Mouse (Mus musculus): Measurements from ENCODE around the gene Krt5. TPM values are rescaled to one million over a fixed set of nuclear protein-coding genes. Genes with fewer than 3 reads are reported as not detected.

The Krt5 gene
- polyA plus RNA-seq (2015; fragmentation: Nextera tagmentation; extraction: Ambion mirVana), result 11.4 and 17.2 TPM in 2 replicates

GRCm38 (mm10) chr15:101712720-101713119 is at the start of gene Krt5:
Krt5 (minus strand) TSS chr15:101712898.
- Histone ChIP-seq H3K9ac (ENCODE audit: low read length) (no peak within 1 kb of the TSS), H3K27ac (ENCODE audit: low read length) (no peak within 1 kb of the TSS), H3K4me3 (ENCODE audit: low read length) (no peak within 1 kb of the TSS), H3K27me3 (ENCODE audit: control insufficient read depth, insufficient read depth, low read length) (no peaks in the 10 kb centered on the region; the same call in 1 of the 2 replicates), H3K9me3 (replicated peaks; ENCODE audit: control insufficient read depth, low read length) (no peaks in the 10 kb centered on the region), H3K4me1 (ENCODE audit: control insufficient read depth, insufficient read depth, low read length) (no peaks in the 10 kb centered on the region), H3K4me2 (ENCODE audit: low read depth, low read length) (no peak within 1 kb of the TSS), H3K36me3 (ENCODE audit: control insufficient read depth, insufficient read depth) (no peaks in the 10 kb centered on the region)
- ATAC-seq (replicated peaks; ENCODE audit: extremely low read depth, insufficient read depth, low FRiP score), result no peak
- 55% methylated on average over 13 of the region's 13 CpGs for WGBS

GRCm38 (mm10) chr15:101742711-101743110 is 30.0 kb upstream of the Krt5 start, which contains the start of gene Krt71:
Krt71 (minus strand) TSS chr15:101743109.
- Histone ChIP-seq H3K4me2 (ENCODE audit: low read depth, low read length) (no peak within 1 kb of the TSS), H3K4me1 (ENCODE audit: control insufficient read depth, insufficient read depth, low read length) (no peaks in the 10 kb centered on the region), H3K27me3 (ENCODE audit: control insufficient read depth, insufficient read depth, low read length) (peaks cover 13% of the 10 kb centered on the region; the same call in 1 of the 2 replicates), H3K9ac (ENCODE audit: low read length) (no peak within 1 kb of the TSS), H3K9me3 (replicated peaks; ENCODE audit: control insufficient read depth, low read length) (no peaks in the 10 kb centered on the region), H3K27ac (ENCODE audit: low read length) (no peak within 1 kb of the TSS), H3K36me3 (ENCODE audit: control insufficient read depth, insufficient read depth) (no peaks in the 10 kb centered on the region), H3K4me3 (ENCODE audit: low read length) (no peak within 1 kb of the TSS)
- no peak for ATAC-seq (replicated peaks; ENCODE audit: extremely low read depth, insufficient read depth, low FRiP score)
- WGBS, result 57% methylated on average over 14 of the region's 14 CpGs

GRCm38 (mm10) chr15:101737786-101738185 is 25.1 kb upstream of the Krt5 start:
- no peak overlapping the region for H3K4me2 ChIP-seq (ENCODE audit: low read depth, low read length)
- H3K27me3 ChIP-seq (ENCODE audit: control insufficient read depth, insufficient read depth, low read length), result peaks cover 6% of the 10 kb centered on the region; the same call in 1 of the 2 replicates
- no peak overlapping the region for H3K9ac ChIP-seq (ENCODE audit: low read length)
- no peaks in the 10 kb centered on the region for H3K4me1 ChIP-seq (ENCODE audit: control insufficient read depth, insufficient read depth, low read length)
- H3K27ac ChIP-seq (ENCODE audit: low read length), result no peak overlapping the region
- H3K9me3 ChIP-seq (replicated peaks; ENCODE audit: control insufficient read depth, low read length), result no peaks in the 10 kb centered on the region
- no peak for ATAC-seq (replicated peaks; ENCODE audit: extremely low read depth, insufficient read depth, low FRiP score)
- H3K36me3 ChIP-seq (ENCODE audit: control insufficient read depth, insufficient read depth), result no peaks in the 10 kb centered on the region
- WGBS, result 72% methylated on average over 7 of the region's 7 CpGs
- no peak overlapping the region for H3K4me3 ChIP-seq (ENCODE audit: low read length)

GRCm38 (mm10) chr15:101730653-101731052 is 18.0 kb upstream of the Krt5 start:
- H3K9ac ChIP-seq (ENCODE audit: low read length), result no peak overlapping the region
- H3K4me1 ChIP-seq (ENCODE audit: control insufficient read depth, insufficient read depth, low read length), result no peaks in the 10 kb centered on the region
- ATAC-seq (replicated peaks; ENCODE audit: extremely low read depth, insufficient read depth, low FRiP score), result no peak
- H3K27ac ChIP-seq (ENCODE audit: low read length), result no peak overlapping the region
- no peaks in the 10 kb centered on the region for H3K9me3 ChIP-seq (replicated peaks; ENCODE audit: control insufficient read depth, low read length)
- H3K4me2 ChIP-seq (ENCODE audit: low read depth, low read length), result no peak overlapping the region
- no peaks in the 10 kb centered on the region; the same call in 1 of the 2 replicates for H3K27me3 ChIP-seq (ENCODE audit: control insufficient read depth, insufficient read depth, low read length)
- no peaks in the 10 kb centered on the region for H3K36me3 ChIP-seq (ENCODE audit: control insufficient read depth, insufficient read depth)
- no peak overlapping the region for H3K4me3 ChIP-seq (ENCODE audit: low read length)

GRCm38 (mm10) chr15:101724686-101725085 is 12.0 kb upstream of the Krt5 start:
- H3K27me3 ChIP-seq (ENCODE audit: control insufficient read depth, insufficient read depth, low read length), result peaks cover 4% of the 10 kb centered on the region; the same call in 1 of the 2 replicates
- H3K9ac ChIP-seq (ENCODE audit: low read length), result no peak overlapping the region
- no peak for ATAC-seq (replicated peaks; ENCODE audit: extremely low read depth, insufficient read depth, low FRiP score)
- H3K27ac ChIP-seq (ENCODE audit: low read length), result no peak overlapping the region
- H3K4me1 ChIP-seq (ENCODE audit: control insufficient read depth, insufficient read depth, low read length), result no peaks in the 10 kb centered on the region
- no peak overlapping the region for H3K4me2 ChIP-seq (ENCODE audit: low read depth, low read length)
- H3K4me3 ChIP-seq (ENCODE audit: low read length), result no peak overlapping the region
- 36% methylated on average over 5 of the region's 5 CpGs for WGBS
- H3K36me3 ChIP-seq (ENCODE audit: control insufficient read depth, insufficient read depth), result no peaks in the 10 kb centered on the region
- H3K9me3 ChIP-seq (replicated peaks; ENCODE audit: control insufficient read depth, low read length), result no peaks in the 10 kb centered on the region

- H3K4me2 ChIP-seq (ENCODE audit: low read depth, low read length), result no peak overlapping the region
- H3K27ac ChIP-seq (ENCODE audit: low read length), result no peak overlapping the region
- no peak overlapping the region for H3K4me3 ChIP-seq (ENCODE audit: low read length)
- no peaks in the 10 kb centered on the region; the same call in 1 of the 2 replicates for H3K27me3 ChIP-seq (ENCODE audit: control insufficient read depth, insufficient read depth, low read length)
- ATAC-seq (replicated peaks; ENCODE audit: extremely low read depth, insufficient read depth, low FRiP score), result no peak
- WGBS, result 62% methylated on average over 3 of the region's 3 CpGs
- H3K9me3 ChIP-seq (replicated peaks; ENCODE audit: control insufficient read depth, low read length), result no peaks in the 10 kb centered on the region
- H3K4me1 ChIP-seq (ENCODE audit: control insufficient read depth, insufficient read depth, low read length), result no peaks in the 10 kb centered on the region
- H3K9ac ChIP-seq (ENCODE audit: low read length), result no peak overlapping the region
- H3K36me3 ChIP-seq (ENCODE audit: control insufficient read depth, insufficient read depth), result no peaks in the 10 kb centered on the region
Observed at GRCm38 (mm10) chr15:101715831-101716230, 3.1 kb upstream of the Krt5 start.

GRCm38 (mm10) chr15:101714356-101714755 is 1.7 kb upstream of the Krt5 start:
- Histone ChIP-seq H3K36me3 (ENCODE audit: control insufficient read depth, insufficient read depth) (no peaks in the 10 kb centered on the region), H3K4me2 (ENCODE audit: low read depth, low read length) (no peak overlapping the region), H3K4me1 (ENCODE audit: control insufficient read depth, insufficient read depth, low read length) (no peaks in the 10 kb centered on the region), H3K9ac (ENCODE audit: low read length) (no peak overlapping the region), H3K27me3 (ENCODE audit: control insufficient read depth, insufficient read depth, low read length) (no peaks in the 10 kb centered on the region; the same call in 1 of the 2 replicates), H3K9me3 (replicated peaks; ENCODE audit: control insufficient read depth, low read length) (no peaks in the 10 kb centered on the region), H3K27ac (ENCODE audit: low read length) (no peak overlapping the region), H3K4me3 (ENCODE audit: low read length) (no peak overlapping the region)
- WGBS, result 67% methylated on average over 5 of the region's 5 CpGs
- no peak for ATAC-seq (replicated peaks; ENCODE audit: extremely low read depth, insufficient read depth, low FRiP score)

GRCm38 (mm10) chr15:101713731-101714130 is 1.0 kb upstream of the Krt5 start:
- 58% methylated on average over 8 of the region's 8 CpGs for WGBS
- Histone ChIP-seq H3K36me3 (ENCODE audit: control insufficient read depth, insufficient read depth) (no peaks in the 10 kb centered on the region), H3K9ac (ENCODE audit: low read length) (no peak overlapping the region), H3K27ac (ENCODE audit: low read length) (no peak overlapping the region), H3K27me3 (ENCODE audit: control insufficient read depth, insufficient read depth, low read length) (no peaks in the 10 kb centered on the region; the same call in 1 of the 2 replicates), H3K4me1 (ENCODE audit: control insufficient read depth, insufficient read depth, low read length) (no peaks in the 10 kb centered on the region), H3K4me3 (ENCODE audit: low read length) (no peak overlapping the region), H3K9me3 (replicated peaks; ENCODE audit: control insufficient read depth, low read length) (no peaks in the 10 kb centered on the region), H3K4me2 (ENCODE audit: low read depth, low read length) (no peak overlapping the region)
- ATAC-seq (replicated peaks; ENCODE audit: extremely low read depth, insufficient read depth, low FRiP score), result no peak

GRCm38 (mm10) chr15:101708683-101709082 is 4.0 kb downstream of the Krt5 start:
- Histone ChIP-seq H3K9me3 (replicated peaks; ENCODE audit: control insufficient read depth, low read length) (no peaks in the 10 kb centered on the region), H3K36me3 (ENCODE audit: control insufficient read depth, insufficient read depth) (no peaks in the 10 kb centered on the region), H3K4me2 (ENCODE audit: low read depth, low read length) (no peak overlapping the region), H3K27me3 (ENCODE audit: control insufficient read depth, insufficient read depth, low read length) (peaks cover 2% of the 10 kb centered on the region; the same call in 1 of the 2 replicates), H3K27ac (ENCODE audit: low read length) (no peak overlapping the region), H3K4me1 (ENCODE audit: control insufficient read depth, insufficient read depth, low read length) (no peaks in the 10 kb centered on the region), H3K4me3 (ENCODE audit: low read length) (no peak overlapping the region), H3K9ac (ENCODE audit: low read length) (no peak overlapping the region)
- no peak for ATAC-seq (replicated peaks; ENCODE audit: extremely low read depth, insufficient read depth, low FRiP score)
- WGBS, result 53% methylated on average over 11 of the region's 11 CpGs
